Mouse (Mus musculus): ENCODE data around the gene Vmn2r31.
"Not testable (repeated sequence)": the region's sequence is repeated elsewhere in the genome, so short reads cannot be mapped to it uniquely, and the experiment has no call there.

GRCm38 (mm10) chr7:7399603-7400002 lies at the start of gene Vmn2r31:
- TF ChIP-seq CTCF, EP300 (IDR thresholded peaks at IDR 0.05; ENCODE audit: low read depth): not testable (repeated sequence)

Data from liver, embryonic 14.5 days (tissue).